Mouse (Mus musculus): ENCODE results near the gene Srl.

DNA sequence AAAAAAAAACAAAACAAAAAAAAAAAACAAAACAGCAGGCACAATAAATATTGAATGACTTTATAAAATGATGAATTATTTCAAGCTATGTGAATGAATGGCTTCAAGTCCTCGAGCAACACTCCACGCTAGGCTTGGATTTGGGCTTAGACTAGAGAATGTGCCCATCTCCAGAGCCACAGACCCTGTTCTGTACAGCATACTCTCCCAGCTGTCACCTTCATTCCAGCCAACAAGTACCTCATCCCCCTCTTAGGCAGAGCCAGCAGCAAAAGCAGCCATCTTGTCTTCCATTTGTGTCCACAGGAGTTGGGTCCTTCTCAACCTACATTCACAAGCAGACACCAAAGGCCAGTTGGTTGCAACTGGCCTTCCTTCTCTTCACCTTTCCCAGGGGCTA is 21.8 kb downstream of the Srl start:
- TF ChIP-seq GATA1 (IDR thresholded peaks at IDR 0.05; ENCODE audit: borderline replicate concordance, low read length) (no peak), FLI1 (IDR thresholded peaks at IDR 0.05; ENCODE audit: low read length) (no peak)

Data from megakaryocyte, embryonic 14.5 days (primary cell).